Comparison of ENCODE assay signal across 8 mouse cellular contexts in genomic region chr3:30503821-30504220, GRCm38 (mm10). TPM values are rescaled to one million over a fixed set of nuclear protein-coding genes. Genes with fewer than 3 reads are reported as not detected.
DNase-seq lines count a peak whose midpoint lies in the region; ATAC-seq and TF ChIP-seq lines count a peak whose summit lies in the region.
"Had no signal": no experiment of that assay in that cellular context is flagged by ENCODE, and none has a peak within 500 bp of the region (broad histone marks: within the 10 kb centered on the region; RNA-seq: fewer than 3 reads in every experiment).

No protein-coding gene starts in this region.

- peak overlapping the region; percentile 75 for H3K27ac ChIP-seq in limb, embryonic 14.5 days (replicated peaks; ENCODE audit: low read depth, low read length)
- peak overlapping the region; percentile 82 for H3K27ac ChIP-seq in stomach, embryonic 15.5 days
- H3K27ac ChIP-seq: liver, embryonic 15.5 days had no signal

- H3K9me3 ChIP-seq in limb, embryonic 14.5 days (ENCODE audit: control insufficient read depth, low read length), result no peaks in the 10 kb centered on the region
- H3K9me3 ChIP-seq in stomach, embryonic 15.5 days, result no peaks in the 10 kb centered on the region
- H3K9me3 ChIP-seq: liver, embryonic 15.5 days had no signal

- no peaks in the 10 kb centered on the region for H3K36me3 ChIP-seq in limb, embryonic 14.5 days (ENCODE audit: control insufficient read depth, insufficient read depth, low read length)
- no peaks in the 10 kb centered on the region for H3K36me3 ChIP-seq in stomach, embryonic 15.5 days
- H3K36me3 ChIP-seq: liver, embryonic 15.5 days had no signal

- peak; percentile 28 for DNase-seq in kidney, adult 18-20 months
- DNase-seq in kidney, adult 11 months, result no peak
- peak; percentile 23 for DNase-seq in kidney, adult 9 months
- DNase-seq in limb, embryonic 14.5 days (ENCODE audit: low spot score), result peak; percentile 22
- DNase-seq in gastrocnemius, adult 18-20 months (ENCODE audit: low spot score), result no peak
- DNase-seq in urinary bladder, postnatal 10 days (ENCODE audit: low spot score), result no peak

- no peak for TF ChIP-seq POLR2A in limb, embryonic 14.5 days (IDR thresholded peaks at IDR 0.05; ENCODE audit: borderline replicate concordance, extremely low read depth, insufficient read depth, insufficient read length)

- H3K27me3 ChIP-seq in limb, embryonic 14.5 days (ENCODE audit: control insufficient read depth, insufficient read depth, low read length), result no peaks in the 10 kb centered on the region
- H3K27me3 ChIP-seq in stomach, embryonic 15.5 days (replicated peaks), result no peaks in the 10 kb centered on the region

- H3K4me1 ChIP-seq in limb, embryonic 14.5 days (ENCODE audit: control insufficient read depth, insufficient read depth, low read length), result peaks cover 33% of the 10 kb centered on the region
- H3K4me1 ChIP-seq in stomach, embryonic 15.5 days, result 0 out of 2 replicates have a peak, but pooled peaks cover 2% of the 10 kb centered on the region

- peak overlapping the region; percentile 91; the same call in 1 of the 2 replicates for H3K4me2 ChIP-seq in limb, embryonic 14.5 days (replicated peaks; ENCODE audit: low read depth, low read length, severe bottlenecking)
- H3K4me2 ChIP-seq in stomach, embryonic 15.5 days, result peak overlapping the region; percentile 34; the same call in 1 of the 2 replicates
- H3K4me2 ChIP-seq: liver, embryonic 15.5 days had no signal

- 0 out of 2 replicates have a peak overlapping the region, but pooled peaks have one; percentile 2 for H3K4me3 ChIP-seq in limb, embryonic 14.5 days (replicated peaks; ENCODE audit: low read length)
- no peak overlapping the region for H3K4me3 ChIP-seq in stomach, embryonic 15.5 days (replicated peaks)
- H3K4me3 ChIP-seq: liver, embryonic 15.5 days had no signal

- no peak for ATAC-seq in limb, embryonic 14.5 days (ENCODE audit: low FRiP score, low read depth)
- peak; percentile 41; the same call in 1 of the 2 replicates for ATAC-seq in stomach, embryonic 15.5 days (ENCODE audit: insufficient read depth, low FRiP score, low read depth)

- peak overlapping the region; percentile 28; the same call in 1 of the 2 replicates for H3K9ac ChIP-seq in limb, embryonic 14.5 days (ENCODE audit: low read depth, low read length, severe bottlenecking)
- H3K9ac ChIP-seq in stomach, embryonic 15.5 days, result no peak overlapping the region
- H3K9ac ChIP-seq: liver, embryonic 15.5 days had no signal

RNA-seq across cellular contexts. Expression of gene Mecom, which starts 44.0 kb away (rescaled TPM):
- polyA plus RNA-seq in limb, embryonic 14.5 days (2012; rRNA removed), result 35.8 and 38.6 TPM in 2 replicates
- polyA plus RNA-seq in limb, embryonic 14.5 days (2014; fragmentation: Nextera tagmentation; extraction: Ambion mirVana), result 42.2 and 61.6 TPM in 2 replicates
- 46.4 and 53.0 TPM in 2 replicates for polyA plus RNA-seq in stomach, embryonic 15.5 days (2015; fragmentation: Nextera tagmentation; extraction: Ambion mirVana)
- 1 to 10 TPM; 4.2 to 6.1 TPM for total RNA-seq in gastrocnemius, adult 18-20 months (2021)

Comparison
In these comparisons a context has a peak if more than half of its experiments do, and no peak if none do; other contexts are left out.
1. DNase-seq: peak in kidney, adult 18-20 months (single experiment), kidney, adult 9 months (single experiment) and limb, embryonic 14.5 days (single experiment); none in kidney, adult 11 months (single experiment), gastrocnemius, adult 18-20 months (single experiment) and urinary bladder, postnatal 10 days (single experiment).